Mouse (Mus musculus) small intestine, adult 2 months (tissue): ENCODE results near the gene Hax1.

Experiments
- CTCF ChIP-seq: fragments of 200-500 bp; IDR thresholded peaks from 2 replicates; pipeline ENCODE4 v1.5.1; 2012; ENCODE audit warnings: low read depth, mild to moderate bottlenecking, control low read depth, inconsistent platforms, low read length, moderate library complexity, mixed read lengths; ENCODE audit not compliant: insufficient replicate concordance, insufficient read length; ENCODE audit errors: extremely low read depth
- POLR2A ChIP-seq: fragments of 200-500 bp; IDR thresholded peaks from 2 replicates; pipeline ENCODE4 v1.6.1; 2012; ENCODE audit warnings: low read depth, mild to moderate bottlenecking, control low read depth, inconsistent platforms, low read length, moderate library complexity

DNA sequence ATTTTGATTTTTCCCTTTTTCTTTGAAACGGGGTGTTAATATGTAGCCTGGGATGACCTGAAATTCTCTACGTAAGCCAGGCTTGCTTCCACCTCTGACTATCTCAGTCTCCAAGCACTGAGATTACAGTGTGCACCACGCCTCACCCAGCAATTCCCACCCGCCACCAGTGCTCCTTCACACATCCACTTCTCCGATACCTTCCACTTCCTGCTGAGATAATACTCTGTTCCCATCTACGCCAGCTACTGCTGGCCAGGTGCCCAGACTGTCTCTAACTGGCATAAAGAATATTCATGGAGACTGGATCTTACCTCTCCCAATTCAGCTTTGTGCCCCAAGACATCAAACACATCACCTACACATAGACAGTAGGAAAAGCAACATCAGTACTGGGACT lies 49.9 kb downstream of the Hax1 start:
- TF ChIP-seq POLR2A (no peak), CTCF (no peak)
